Mouse (Mus musculus): Measurements from ENCODE around the gene Qrfp. TPM values are rescaled to one million over a fixed set of nuclear protein-coding genes. Genes with fewer than 3 reads are reported as not detected.

Gene Qrfp
- total RNA-seq (2014; rRNA removed; ENCODE audit: low replicate concordance) (not detected in 2 replicates), polyA plus RNA-seq (2015; fragmentation: Nextera tagmentation; extraction: Ambion mirVana) (0.04 TPM in 1 of 2 replicates, not detected in the other)

DNA sequence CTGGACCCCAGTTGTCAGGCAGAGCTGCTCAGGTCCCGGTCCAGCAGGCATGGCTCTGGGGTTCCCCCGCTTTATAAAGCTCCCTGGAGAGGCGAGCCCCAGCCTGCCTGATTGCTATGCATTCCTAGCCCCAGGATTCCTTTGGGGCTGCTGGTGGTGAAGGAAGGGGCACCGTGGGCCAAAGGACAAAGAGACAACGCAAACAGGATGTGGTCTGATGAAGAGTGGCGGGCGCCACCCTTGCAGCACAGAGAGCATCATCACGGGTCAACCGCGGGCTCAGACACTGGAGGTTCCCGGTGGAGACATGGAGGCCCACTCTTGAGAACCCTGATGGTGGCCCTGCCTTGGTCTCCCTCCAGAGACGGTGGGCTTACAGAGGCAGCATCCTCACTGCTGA is at the start of gene Qrfp:
Gene Qrfp (minus strand): TSS at position 137 of the 400 bp plus-strand sequence.
- Histone ChIP-seq H3K4me2 (ENCODE audit: low read depth, low read length) (no peak within 1 kb of the TSS), H3K27me3 (ENCODE audit: control insufficient read depth, insufficient read depth, low read length) (0 out of 2 replicates have a peak, but pooled peaks cover 3% of the 10 kb centered on the region), H3K9ac (replicated peaks; ENCODE audit: low read depth, low read length) (no peak within 1 kb of the TSS), H3K9me3 (replicated peaks; ENCODE audit: control insufficient read depth, low read length) (no peaks in the 10 kb centered on the region), H3K4me1 (ENCODE audit: control insufficient read depth, insufficient read depth) (no peaks in the 10 kb centered on the region), H3K27ac (ENCODE audit: low read depth) (no peak within 1 kb of the TSS), H3K4me3 (ENCODE audit: low read depth, low read length) (no peak within 1 kb of the TSS), H3K36me3 (replicated peaks; ENCODE audit: control insufficient read depth, insufficient read depth, low read length) (no peaks in the 10 kb centered on the region)
- WGBS, result 42% methylated on average over 12 of the region's 12 CpGs
- no peak for TF ChIP-seq CTCF (IDR thresholded peaks at IDR 0.05; ENCODE audit: low read depth)
- ATAC-seq (ENCODE audit: insufficient read depth, low read depth) (no peak), DNase-seq (ENCODE audit: low spot score) (no peak)

DNA sequence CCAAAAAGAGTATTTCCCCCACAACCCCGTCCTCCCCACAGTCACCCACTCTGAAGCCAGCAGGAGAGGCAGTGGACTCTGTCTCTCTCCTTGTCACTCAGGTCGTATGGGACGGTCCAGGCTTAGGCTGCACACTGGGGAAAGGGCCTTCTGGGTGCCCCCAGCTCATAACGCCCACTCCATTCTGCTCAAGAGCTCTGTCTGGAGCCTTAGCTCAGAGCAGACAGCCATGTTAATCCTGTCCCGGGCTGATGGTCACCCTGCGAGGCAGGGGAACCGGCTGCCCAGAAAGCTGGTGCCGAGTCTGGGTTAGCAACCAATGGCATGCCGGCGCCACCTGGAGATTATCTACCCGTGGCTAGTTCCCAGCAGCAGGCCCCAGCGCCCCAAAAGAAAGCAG is 48.1 kb upstream of the Qrfp start:
- no peak for DNase-seq (ENCODE audit: low spot score)
- Histone ChIP-seq H3K27ac (ENCODE audit: low read depth) (no peak overlapping the region), H3K4me3 (ENCODE audit: low read depth, low read length) (no peak overlapping the region), H3K4me1 (ENCODE audit: control insufficient read depth, insufficient read depth) (no peaks in the 10 kb centered on the region), H3K9me3 (replicated peaks; ENCODE audit: control insufficient read depth, low read length) (no peaks in the 10 kb centered on the region), H3K4me2 (ENCODE audit: low read depth, low read length) (no peak overlapping the region), H3K36me3 (replicated peaks; ENCODE audit: control insufficient read depth, insufficient read depth, low read length) (no peaks in the 10 kb centered on the region), H3K9ac (replicated peaks; ENCODE audit: low read depth, low read length) (no peak overlapping the region), H3K27me3 (ENCODE audit: control insufficient read depth, insufficient read depth, low read length) (peaks cover 18% of the 10 kb centered on the region; the same call in 1 of the 2 replicates)
- ATAC-seq (ENCODE audit: insufficient read depth, low read depth), result no peak
- TF ChIP-seq EP300 (IDR thresholded peaks at IDR 0.05; ENCODE audit: low read depth) (no peak), CTCF (IDR thresholded peaks at IDR 0.05; ENCODE audit: low read depth) (no peak)
- WGBS, result 24% methylated on average over 12 of the region's 12 CpGs

DNA sequence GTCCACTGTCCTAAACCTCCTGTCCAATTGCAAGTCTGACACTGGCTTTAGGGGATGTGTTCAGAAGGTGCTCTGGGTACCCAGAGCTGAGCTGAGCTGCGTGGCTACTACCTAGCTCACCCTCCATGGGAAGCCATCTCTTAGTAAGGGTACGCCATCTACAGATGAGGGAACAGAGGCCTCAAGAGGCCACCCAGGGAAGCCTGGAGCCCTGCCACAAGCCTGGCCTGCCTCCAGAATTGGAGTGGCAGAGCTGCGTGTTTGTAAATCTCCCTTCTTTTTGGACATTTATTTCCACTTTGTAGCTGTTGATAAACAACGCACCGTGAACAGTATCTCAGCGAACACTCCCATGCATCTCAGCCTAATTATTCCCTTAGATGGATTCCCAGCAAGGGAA is 46.8 kb upstream of the Qrfp start:
- Histone ChIP-seq H3K4me1 (ENCODE audit: control insufficient read depth, insufficient read depth) (no peaks in the 10 kb centered on the region), H3K27me3 (ENCODE audit: control insufficient read depth, insufficient read depth, low read length) (peaks cover 20% of the 10 kb centered on the region; the same call in 1 of the 2 replicates), H3K27ac (ENCODE audit: low read depth) (no peak overlapping the region), H3K4me3 (ENCODE audit: low read depth, low read length) (no peak overlapping the region), H3K36me3 (replicated peaks; ENCODE audit: control insufficient read depth, insufficient read depth, low read length) (no peaks in the 10 kb centered on the region), H3K4me2 (ENCODE audit: low read depth, low read length) (no peak overlapping the region), H3K9me3 (replicated peaks; ENCODE audit: control insufficient read depth, low read length) (no peaks in the 10 kb centered on the region), H3K9ac (replicated peaks; ENCODE audit: low read depth, low read length) (no peak overlapping the region)
- no peak for ATAC-seq (ENCODE audit: insufficient read depth, low read depth)
- TF ChIP-seq CTCF (IDR thresholded peaks at IDR 0.05; ENCODE audit: low read depth), result no peak
- no peak for TF ChIP-seq EP300 (IDR thresholded peaks at IDR 0.05; ENCODE audit: low read depth)
- WGBS, result 43% methylated on average over 6 of the region's 6 CpGs
- DNase-seq (ENCODE audit: low spot score), result no peak

DNA sequence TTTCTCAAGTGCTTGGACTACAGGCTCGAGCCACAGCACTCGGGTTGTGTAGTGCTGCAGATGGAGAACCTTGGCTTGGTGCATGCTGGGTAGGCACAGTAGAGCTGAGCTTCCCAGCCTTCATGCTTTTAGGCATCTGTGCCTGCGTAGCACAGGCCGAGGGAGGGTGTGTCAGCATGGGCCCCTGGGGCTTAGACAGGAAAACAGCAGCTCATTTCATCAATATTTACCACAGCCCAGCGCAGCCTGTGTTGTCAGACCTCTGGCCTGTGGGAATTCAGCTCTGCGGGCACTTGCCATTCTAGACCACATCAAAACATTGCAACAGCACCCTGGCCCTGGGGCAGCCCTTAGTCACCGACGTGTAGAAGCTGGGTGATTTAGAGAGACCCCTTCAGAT is 45.6 kb upstream of the Qrfp start:
- Histone ChIP-seq H3K4me2 (ENCODE audit: low read depth, low read length) (no peak overlapping the region), H3K36me3 (replicated peaks; ENCODE audit: control insufficient read depth, insufficient read depth, low read length) (no peaks in the 10 kb centered on the region), H3K9ac (replicated peaks; ENCODE audit: low read depth, low read length) (no peak overlapping the region), H3K4me1 (ENCODE audit: control insufficient read depth, insufficient read depth) (no peaks in the 10 kb centered on the region), H3K27me3 (ENCODE audit: control insufficient read depth, insufficient read depth, low read length) (peaks cover 20% of the 10 kb centered on the region; the same call in 1 of the 2 replicates), H3K4me3 (ENCODE audit: low read depth, low read length) (no peak overlapping the region), H3K27ac (ENCODE audit: low read depth) (no peak overlapping the region), H3K9me3 (replicated peaks; ENCODE audit: control insufficient read depth, low read length) (no peaks in the 10 kb centered on the region)
- TF ChIP-seq EP300 (IDR thresholded peaks at IDR 0.05; ENCODE audit: low read depth) (no peak), CTCF (IDR thresholded peaks at IDR 0.05; ENCODE audit: low read depth) (no peak)
- WGBS, result 77% methylated on average over 8 of the region's 8 CpGs
- ATAC-seq (ENCODE audit: insufficient read depth, low read depth), result no peak
- no peak for DNase-seq (ENCODE audit: low spot score)

DNA sequence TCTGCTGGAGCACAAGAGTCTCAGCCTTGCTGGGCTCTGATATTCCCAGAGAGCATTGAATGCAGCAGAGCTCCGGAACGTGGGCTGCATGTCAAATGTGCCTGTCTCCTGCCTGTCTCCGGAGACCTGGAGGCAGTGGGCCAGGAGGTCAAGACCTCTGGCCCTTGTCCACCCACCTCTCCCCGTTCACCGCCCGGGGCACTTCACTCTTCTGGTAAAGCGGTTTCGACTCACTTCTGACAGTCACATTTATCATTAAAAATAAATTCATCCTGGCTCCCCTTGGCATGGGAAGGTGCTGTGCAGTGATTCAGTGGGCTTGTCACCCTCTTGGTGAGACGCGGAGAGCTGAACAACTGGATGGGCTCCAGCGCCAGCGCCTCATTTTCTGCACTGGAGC is 39.8 kb upstream of the Qrfp start:
- Histone ChIP-seq H3K27me3 (ENCODE audit: control insufficient read depth, insufficient read depth, low read length) (peaks cover 36% of the 10 kb centered on the region), H3K4me3 (ENCODE audit: low read depth, low read length) (no peak overlapping the region), H3K4me2 (ENCODE audit: low read depth, low read length) (no peak overlapping the region), H3K9ac (replicated peaks; ENCODE audit: low read depth, low read length) (no peak overlapping the region), H3K4me1 (ENCODE audit: control insufficient read depth, insufficient read depth) (peaks cover 10% of the 10 kb centered on the region), H3K9me3 (replicated peaks; ENCODE audit: control insufficient read depth, low read length) (no peaks in the 10 kb centered on the region), H3K27ac (ENCODE audit: low read depth) (no peak overlapping the region), H3K36me3 (replicated peaks; ENCODE audit: control insufficient read depth, insufficient read depth, low read length) (no peaks in the 10 kb centered on the region)
- DNase-seq (ENCODE audit: low spot score) (no peak), ATAC-seq (ENCODE audit: insufficient read depth, low read depth) (no peak)
- TF ChIP-seq CTCF (IDR thresholded peaks at IDR 0.05; ENCODE audit: low read depth), result no peak
- no peak for TF ChIP-seq EP300 (IDR thresholded peaks at IDR 0.05; ENCODE audit: low read depth)
- WGBS, result 48% methylated on average over 12 of the region's 12 CpGs

DNA sequence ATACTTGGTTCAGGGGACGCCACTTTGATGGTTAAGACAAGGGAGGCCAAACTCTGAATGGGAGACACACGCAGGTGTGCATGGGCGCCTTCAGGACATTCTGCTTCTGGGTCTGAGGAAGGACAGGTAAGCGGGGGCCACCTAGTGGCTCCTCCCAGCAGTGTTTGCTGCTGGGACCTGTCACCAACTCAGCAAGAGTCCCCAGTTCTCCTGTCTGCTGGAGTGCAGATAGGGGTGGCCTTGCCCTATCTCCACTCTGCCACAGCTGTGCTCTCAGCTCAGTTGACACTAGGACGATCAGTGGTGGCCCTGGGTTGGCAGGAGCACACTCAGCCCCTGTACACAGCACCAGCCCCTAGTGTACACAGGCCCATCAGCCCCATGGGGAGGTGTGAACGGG is 37.5 kb upstream of the Qrfp start:
- ATAC-seq (ENCODE audit: insufficient read depth, low read depth), result 0 out of 2 replicates have a peak, but pooled peaks have one; percentile 10
- peak; percentile 49 for TF ChIP-seq CTCF (IDR thresholded peaks at IDR 0.05; ENCODE audit: low read depth)
- no peak for TF ChIP-seq EP300 (IDR thresholded peaks at IDR 0.05; ENCODE audit: low read depth)
- Histone ChIP-seq H3K4me1 (ENCODE audit: control insufficient read depth, insufficient read depth) (peaks cover 10% of the 10 kb centered on the region), H3K27ac (ENCODE audit: low read depth) (no peak overlapping the region), H3K36me3 (replicated peaks; ENCODE audit: control insufficient read depth, insufficient read depth, low read length) (no peaks in the 10 kb centered on the region), H3K4me3 (ENCODE audit: low read depth, low read length) (no peak overlapping the region), H3K9me3 (replicated peaks; ENCODE audit: control insufficient read depth, low read length) (no peaks in the 10 kb centered on the region), H3K27me3 (ENCODE audit: control insufficient read depth, insufficient read depth, low read length) (peaks cover 55% of the 10 kb centered on the region), H3K4me2 (ENCODE audit: low read depth, low read length) (no peak overlapping the region), H3K9ac (replicated peaks; ENCODE audit: low read depth, low read length) (no peak overlapping the region)
- WGBS, result 8% methylated on average over 6 of the region's 6 CpGs
- no peak for DNase-seq (ENCODE audit: low spot score)
